Mouse (Mus musculus) testis, postnatal 14 days (tissue): ENCODE data around the gene Obscn.

Source experiments
- DNase-seq: peaks from one replicate; pipeline ENCODE4 v3.0.0; 2021; ENCODE audit warnings: low spot score

Gene Obscn

DNA sequence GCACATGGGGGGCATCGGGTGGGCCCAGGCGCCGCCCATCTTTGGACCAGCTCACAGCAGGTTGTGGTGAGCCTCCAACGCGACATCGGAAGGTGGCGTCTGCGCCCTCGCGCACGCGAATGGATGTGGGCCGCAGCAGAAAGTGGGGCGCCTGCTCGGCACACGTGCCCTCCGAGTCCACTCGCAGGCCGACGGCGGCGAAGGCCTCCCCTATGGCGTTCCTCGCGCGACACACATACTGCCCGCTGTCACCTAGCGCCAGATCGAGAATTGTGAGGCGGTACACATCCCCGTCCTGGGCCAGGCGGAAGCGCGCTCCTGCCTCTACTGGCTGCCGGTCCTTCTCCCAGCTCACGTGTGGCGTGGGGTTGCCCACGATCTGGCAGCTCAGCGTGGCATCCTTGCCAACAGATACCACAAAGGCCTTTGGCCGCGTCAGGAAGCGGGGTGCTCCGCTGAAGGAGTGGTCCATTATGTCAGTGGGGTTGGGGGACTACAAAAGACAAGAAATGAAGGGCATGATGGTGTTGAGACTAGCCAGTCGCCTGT lies at the start of gene Obscn:
TSS of gene Obscn (minus strand) at position 499 of the 549 bp plus-strand sequence.
- DNase-seq: no peak

DNA sequence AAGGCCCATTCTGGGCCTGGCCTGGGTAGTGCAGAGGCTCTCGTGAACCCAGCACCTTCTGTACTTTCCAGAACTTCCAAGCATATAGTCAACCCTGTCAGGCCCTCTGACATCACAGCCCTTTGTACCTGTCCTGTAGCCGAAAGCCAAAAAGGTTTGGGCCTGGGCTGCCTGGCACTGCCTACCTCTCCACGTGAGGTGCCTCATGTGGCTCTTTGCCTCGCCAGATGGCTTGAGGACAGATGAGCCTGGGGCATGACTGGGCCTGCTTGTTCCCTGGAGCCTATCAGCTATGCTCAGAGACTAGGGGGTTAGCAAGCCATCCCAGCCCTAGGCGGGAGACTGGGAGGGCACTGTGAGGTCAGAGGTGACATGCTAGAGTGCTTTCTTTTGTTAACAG lies 49.3 kb upstream of the Obscn start:
- DNase-seq: no peak

DNA sequence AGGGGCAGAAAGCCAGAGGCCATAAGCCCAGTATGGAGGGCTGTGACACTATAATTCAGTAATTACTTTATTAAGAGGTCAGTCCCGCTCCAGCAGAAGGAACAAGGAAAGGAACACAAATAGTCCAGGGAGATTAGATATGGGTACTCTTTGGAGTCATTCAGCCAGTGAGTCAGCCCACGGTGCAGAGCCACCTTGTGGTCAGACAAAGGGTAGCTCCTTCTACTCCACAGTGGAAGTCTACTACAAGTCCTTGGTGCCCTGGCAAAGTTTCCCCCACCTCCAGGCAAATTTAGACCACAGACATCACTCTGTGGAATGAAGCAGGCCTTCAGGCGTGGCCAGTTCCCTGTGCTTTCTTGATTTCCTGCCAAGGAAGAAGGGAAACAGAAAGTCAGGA lies 47.6 kb upstream of the Obscn start:
- DNase-seq: peak; percentile 47

DNA sequence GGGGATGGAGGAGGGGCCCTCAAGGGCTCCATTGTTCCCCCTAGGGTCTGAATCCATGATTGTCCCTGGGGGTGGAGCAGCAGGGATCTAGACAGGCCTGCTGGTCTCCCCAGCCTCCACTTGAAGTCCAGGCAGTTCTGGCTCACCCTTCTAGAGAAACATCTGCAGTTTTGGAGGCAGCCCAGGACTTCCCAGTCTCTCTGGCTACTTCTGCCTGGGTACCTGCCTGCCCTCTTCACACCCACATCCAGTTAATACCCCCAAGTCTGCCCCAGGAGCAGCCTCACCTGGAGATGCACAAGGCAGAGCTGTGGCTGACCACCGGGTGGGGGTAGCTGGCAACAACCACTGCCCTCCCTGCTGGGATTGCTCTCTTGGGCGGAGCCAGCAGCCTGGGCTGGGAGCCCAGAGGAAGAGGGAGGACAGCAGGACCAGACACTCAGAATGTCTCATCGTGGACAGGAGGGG lies 46.7 kb upstream of the Obscn start, which contains the start of gene Gjc2:
TSS of gene Gjc2 (minus strand) at position 350 of the 468 bp plus-strand sequence.
- peak; percentile 54 for DNase-seq

DNA sequence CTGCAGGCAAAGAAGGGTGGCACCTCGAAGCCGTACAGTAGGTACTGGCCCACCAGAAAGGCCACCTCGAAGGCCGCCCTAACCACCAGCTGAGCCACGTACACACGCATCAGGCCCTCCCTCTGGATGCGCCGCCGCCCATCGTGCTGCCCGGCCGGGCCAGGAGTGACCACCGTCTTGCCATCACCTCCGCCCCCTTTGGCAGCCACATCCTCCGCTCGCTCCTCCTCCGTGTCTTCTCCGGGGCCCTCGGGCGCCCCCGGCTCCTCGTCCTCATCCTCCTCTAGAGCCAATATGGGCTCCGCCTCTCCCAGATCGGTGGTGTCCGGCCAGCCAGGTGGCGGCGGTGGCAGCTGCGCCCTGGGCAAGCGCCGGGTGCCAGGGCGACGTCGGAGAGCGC lies 40.7 kb upstream of the Obscn start:
- DNase-seq: no peak

DNA sequence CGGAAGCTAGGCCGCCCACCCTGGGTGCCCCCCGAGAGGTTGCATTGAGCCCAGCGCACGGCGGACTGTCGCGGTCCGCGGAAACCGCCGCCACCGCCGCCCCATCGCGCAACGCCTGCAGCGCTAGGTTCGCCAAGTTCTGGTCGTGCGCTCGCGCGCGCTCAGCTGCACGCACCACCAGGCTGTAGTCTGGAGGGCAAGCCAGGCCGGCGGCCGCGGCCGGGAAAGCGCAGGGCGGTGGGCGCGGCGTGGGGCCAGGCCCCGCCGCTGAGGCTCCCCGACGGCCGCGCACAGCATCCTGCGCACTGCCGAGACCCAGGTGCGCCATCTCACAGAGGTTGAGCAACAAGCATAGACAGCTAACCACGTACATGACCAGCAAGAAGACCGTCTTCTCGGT lies 40.3 kb upstream of the Obscn start:
- no peak for DNase-seq

DNA sequence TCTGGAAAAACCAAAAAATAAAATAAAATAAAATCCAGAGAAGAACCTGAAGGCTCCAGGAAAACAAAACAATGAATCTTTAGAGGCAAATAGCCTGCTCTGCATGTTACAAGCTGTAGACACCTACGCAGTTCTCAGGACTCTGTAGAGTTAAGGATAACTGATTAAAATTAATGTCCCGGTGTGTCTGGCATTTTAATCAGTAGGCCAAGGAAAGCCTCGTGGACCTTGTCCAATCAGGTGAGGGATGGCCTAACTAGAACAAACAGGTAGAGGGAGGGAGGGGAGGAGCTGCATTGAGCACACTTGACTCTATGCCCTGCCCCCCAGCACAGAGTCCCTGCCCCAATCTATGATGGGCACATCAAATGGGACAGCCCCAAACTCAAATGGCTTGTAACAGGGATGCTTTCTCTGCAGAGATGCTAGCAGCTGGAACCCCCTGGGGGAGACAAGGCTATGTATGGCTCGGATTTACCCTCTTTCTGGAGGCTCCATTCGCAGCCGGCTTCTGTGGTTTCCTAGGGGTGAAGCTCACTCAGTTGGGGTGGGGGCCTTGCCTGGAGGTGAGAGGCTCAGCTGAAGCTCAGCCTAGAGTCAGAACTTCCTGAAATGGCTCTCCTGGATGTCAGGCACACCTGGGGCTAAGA lies 38.1 kb upstream of the Obscn start:
- DNase-seq: no peak

DNA sequence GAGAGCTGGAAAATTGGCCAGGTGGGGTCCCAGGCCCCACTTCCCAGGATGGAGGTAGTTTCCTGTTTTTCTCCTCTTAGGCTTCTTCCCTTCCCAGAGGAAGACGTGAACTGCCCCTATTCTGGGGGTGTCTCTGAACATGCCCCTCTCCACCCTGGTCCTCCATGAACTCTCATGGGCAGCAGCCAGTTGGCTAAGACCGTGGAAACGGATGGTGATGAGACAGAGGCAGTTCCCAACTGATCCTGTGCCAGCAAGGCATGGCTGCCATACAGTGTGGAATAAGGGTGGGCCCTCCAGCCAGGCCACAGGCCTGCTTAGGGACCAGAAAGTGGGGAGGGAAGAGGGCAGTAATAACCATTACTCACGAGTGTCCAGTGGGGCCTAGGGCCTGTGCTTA lies 34.3 kb upstream of the Obscn start:
- no peak for DNase-seq

DNA sequence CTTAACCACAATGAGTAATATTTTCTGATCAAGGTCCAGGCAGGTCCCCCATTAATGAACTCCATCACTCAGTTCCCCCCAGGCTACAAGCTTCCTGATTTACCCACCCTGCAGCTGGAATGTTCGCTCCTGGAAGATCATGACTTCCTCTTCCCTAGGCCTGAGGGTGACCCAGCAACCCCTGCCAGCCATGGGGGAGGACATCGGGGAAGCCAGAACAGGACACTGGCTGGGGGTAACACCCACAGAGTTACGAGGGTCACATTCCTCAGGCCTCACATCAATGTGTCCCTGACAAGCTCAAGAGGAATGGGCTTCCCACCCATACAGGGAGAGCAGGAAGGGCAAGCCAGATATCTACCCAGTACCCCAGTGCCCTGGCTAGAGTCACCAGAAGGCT lies 33.6 kb upstream of the Obscn start:
- DNase-seq: no peak

DNA sequence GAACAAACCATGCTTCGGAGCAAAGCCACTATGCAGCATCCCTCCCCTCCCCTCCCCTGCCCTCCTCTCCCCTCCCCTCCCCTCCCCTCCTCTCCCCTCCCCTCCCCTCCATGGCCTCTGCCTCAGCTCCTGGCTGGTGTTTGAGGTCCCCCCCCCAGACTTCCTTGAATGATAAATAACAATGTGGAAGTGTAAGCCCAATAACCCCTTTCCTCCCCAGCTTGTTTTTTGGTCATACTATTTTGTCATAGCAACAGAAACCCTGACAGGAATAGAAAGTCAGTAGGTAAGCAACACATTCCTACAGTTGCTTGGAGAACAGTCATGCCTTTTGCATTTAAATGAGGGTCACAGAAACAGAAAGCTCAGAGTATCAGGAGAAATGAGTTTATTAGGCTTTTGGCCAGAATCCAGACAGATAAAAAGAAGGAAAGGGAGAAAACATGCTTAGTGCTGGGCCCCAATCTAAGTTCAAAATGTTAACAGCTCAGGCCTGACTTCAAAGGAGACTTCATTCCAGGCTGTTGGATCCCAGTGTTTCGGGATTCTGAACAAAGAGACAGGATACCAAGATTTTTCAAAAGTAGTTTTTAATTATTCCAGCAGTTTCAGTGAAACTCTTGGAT lies 29.5 kb upstream of the Obscn start:
- DNase-seq: no peak

DNA sequence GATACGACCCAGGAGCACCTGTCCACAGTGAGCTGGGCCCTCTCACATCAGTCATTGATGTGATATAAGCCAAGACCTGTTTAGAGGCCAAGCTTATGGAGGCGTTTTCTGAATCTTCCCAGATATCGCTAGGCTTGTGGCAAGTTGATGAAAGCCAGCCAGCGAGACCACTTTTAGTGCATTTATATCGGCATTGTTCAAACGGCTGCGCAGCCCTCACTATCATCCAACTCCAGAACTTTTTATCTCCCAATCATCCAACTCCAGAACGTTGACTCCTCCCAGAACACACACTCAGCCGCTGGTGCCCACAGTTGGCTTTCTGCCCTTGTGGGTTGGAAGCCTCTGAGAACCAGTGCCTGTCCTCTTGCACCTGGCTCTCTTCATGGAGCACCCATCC lies 28.2 kb upstream of the Obscn start:
- DNase-seq: no peak

DNA sequence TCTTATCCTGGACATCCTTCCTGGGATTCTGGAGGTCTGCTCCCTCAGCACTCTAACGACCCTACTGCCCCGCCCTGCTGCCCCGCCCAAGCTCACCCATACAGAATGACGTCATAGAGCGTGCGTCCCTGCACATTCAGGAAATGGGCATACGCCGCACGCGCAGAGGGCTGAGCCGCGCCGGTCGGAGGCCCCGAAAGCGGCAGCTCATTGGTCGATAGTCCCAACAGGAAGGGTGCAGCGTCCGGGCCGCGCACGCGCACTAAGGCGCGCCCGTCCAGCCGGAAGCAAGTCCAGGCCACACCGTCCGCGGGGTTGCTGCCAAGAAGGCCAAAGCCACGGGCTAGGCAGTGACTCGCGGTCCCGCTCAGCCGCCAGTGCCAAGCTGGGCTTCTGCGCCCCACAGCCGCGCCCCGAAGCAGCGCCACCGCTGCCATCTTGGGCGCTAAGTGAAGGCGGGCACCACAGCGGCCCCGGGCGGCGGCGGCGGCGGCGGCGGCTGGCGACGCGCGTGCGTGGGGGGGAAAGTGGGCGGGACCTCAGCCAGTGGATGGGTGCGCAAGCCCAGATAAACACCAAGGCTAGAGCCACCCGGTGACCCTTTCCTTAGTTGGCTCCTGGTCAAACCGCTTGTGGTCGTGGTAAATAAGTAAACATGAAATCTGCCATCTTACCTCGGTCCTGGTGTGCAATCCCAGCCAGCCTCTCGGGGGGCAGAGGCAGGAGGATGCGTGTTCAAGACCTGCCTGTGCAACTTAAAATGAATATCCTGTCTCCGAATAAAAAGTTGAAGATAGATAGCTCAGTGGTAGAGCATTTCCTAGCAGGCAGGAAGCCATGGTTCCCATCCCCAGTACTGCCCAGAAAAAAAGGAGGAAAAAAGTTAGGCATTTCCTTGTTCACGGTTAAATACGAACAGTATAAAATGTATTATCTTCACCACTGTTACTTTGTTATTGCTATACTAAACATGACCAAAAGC lies 27.3 kb upstream of the Obscn start, which contains the start of gene Iba57:
TSS of gene Iba57 (minus strand) at position 485 of the 982 bp plus-strand sequence.
- peak; percentile 99 for DNase-seq

DNA sequence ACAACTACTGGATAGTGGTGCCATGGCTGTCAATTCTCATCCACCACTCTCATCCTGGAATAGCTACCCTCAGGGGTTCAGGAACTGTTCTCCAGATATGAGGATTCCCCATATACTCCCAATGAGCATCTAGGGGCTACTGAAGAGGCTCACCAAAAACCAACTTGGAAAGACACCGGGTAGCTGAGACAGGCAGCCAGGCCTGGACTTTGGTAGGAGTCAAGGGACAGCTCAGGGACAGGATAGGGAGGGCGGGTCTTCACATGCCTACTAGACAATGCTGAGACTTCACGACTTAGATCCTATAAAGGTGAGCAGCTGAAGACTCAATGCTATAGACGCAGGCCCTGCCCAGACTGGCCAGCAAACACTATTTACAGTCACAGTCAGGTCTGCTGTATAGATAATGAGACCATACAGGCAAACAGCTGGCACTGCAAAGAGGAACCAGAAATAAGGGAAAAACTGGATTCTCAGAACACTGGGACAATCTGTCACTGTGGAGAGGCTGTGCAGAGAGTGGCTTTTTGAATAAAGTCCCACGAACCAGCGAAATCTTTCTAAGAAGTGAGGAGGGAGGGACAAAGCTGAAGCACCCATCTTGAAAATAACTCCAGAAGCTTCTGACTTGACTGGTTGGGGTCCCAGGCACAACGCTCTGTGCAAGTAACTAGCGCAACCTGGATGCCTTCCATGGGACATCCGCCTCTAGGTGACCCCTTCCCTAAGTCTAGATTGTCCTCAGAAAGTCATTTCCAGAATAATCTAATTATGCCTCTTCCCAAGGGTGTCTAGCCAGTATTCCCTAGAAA lies 26.4 kb upstream of the Obscn start:
- no peak for DNase-seq

DNA sequence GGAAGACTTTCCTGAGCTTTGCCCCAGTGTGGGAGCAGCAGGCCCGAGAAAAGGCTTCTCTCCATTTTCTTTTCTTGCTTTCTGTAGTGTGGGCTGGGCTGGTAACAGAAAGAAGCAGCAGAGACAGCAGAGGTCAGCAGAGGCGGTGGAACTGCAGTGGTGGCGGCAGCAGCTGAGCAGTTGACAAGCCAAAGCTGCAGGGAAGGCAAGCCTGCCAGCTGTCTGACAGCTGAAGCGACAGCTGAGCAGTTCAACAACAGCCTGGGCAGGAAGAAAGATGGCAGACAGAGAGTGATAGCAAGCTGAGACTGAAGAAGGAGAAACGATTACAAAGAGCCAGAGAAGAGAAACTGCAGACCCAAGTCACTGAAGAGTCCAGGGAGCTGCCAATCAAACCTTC lies 25.2 kb upstream of the Obscn start:
- DNase-seq: no peak

DNA sequence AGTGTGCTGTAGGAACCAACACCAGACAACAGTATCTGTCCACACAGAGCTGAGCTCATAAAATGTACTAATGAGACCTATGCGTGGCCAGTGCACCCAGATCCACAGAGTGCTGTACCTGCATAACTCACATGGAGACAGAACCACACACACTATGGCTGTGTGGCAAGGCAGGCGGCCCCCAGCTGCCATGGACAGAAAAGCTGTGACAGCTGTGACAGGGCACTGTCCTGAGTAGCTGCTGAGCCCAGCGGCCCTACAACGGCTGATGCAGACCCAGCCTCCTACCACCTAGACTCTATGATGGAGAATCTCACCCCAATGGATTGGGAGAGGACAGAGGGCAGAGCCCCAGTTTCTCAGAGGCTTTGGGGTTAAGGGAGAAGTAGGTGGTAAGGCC lies 23.4 kb upstream of the Obscn start:
- no peak for DNase-seq

DNA sequence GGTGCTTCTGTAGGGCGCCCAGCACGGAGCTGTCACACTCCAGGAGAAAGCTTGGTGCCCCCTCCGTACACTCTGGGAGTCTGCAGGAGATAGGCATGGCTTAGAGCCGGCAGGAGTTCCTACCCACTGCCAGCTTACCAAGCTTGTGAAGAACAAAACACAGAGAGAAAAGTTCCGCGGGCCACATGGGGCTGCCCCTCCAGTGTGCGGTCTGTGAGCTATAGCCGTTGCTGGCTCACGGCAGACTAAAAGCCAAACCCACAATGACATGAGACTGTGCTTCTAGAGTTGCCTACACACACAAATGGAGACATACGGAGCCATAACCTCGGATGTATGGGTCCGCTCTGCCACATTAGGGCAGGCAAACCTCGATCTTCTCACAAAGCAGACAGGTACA lies 22.9 kb upstream of the Obscn start:
- DNase-seq: no peak

DNA sequence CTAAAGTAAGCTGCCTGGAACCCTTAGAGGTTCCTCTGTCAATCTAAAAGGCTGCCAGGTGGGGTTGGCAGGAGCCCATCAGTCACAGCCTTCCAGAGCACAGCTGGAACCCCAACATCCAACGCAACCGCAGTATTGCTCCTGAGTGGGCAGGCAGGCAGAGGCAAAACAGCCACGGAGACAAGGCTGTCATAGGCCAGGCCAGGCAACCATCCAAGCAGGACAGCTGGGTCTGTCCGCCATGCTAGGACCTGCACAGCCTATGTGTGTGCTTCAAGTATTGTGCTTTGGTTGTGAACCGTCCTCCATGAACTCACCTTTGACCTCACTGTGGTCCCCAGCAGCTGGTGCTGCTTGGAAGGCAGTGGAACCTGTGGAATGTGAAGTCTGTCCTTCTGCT lies 19.7 kb upstream of the Obscn start:
- DNase-seq: no peak

DNA sequence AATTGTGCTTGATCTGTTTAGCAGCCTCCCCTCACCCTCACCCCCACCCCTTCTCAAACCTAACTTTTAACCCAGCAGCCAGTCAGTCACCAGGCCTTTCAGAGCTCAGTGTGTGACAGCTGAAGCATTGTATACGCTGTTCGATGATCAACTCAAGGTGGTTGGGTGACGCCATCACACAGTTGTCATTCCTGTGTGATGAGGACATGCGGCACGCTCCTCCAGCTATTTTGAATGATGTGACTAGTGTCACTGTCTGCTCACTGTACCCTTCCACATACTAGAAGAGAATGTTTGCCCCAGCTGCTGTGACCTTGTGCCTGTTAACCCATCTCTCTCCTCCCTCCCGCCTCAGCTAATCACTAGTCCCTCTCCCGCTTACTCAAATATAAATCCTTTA lies 18.0 kb upstream of the Obscn start:
- no peak for DNase-seq

DNA sequence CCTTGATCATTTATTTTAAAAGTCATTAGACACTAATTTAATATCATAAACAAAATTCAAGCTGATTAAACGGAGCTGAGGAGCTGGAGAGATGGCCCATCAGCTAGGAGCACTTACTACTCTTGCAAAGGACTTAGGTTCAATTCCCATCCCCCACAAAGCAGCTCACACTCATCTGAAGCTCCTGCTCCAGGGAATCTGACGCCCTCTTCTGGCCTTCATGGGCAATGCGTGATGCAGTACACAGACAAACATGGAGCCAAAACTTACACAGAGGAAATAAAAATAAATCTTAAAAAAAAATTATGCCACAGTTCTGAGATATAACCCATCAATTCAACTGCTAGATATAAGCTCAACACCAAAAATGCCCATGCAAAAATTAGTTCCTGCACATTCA lies 15.5 kb upstream of the Obscn start:
- DNase-seq: no peak

DNA sequence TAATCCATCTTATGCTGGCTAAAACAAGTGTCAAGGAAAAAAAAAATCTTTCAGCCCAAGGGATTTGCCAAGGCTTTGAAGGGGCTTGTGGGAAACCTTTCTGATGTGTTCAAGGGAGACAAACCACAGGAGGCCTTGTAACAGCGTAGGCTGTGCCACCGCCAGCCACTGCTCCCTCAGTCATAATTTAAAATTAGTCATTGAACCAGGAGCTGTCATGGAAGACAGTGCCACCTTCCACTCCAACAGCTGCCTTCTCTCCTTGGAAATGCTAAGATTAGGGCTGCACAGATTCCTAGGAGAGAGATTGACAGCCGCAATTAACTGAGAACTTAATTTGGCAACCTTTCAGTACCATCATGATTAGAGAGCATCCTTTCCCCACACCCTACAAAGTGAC lies 13.1 kb upstream of the Obscn start:
- no peak for DNase-seq

DNA sequence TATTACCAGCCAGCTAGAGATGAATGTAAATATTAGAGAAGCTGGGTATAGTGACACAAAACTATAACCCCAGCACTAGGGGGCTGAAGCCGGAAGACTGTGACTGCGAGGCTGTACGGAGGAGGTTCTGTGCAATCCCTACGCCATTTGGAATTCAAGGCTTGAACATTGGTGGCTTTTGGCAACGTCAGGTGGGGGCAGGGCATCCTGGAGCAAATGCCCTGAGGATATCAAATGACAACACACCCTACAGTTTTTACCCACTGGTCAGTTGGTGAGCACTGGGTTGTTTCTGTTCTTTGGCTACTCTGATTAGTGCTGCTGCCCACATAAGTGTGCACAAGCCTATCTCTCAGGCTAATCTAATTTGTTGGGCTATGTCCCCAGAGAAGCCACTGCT lies 6.8 kb upstream of the Obscn start:
- no peak for DNase-seq
